In the genomic region with DNA sequence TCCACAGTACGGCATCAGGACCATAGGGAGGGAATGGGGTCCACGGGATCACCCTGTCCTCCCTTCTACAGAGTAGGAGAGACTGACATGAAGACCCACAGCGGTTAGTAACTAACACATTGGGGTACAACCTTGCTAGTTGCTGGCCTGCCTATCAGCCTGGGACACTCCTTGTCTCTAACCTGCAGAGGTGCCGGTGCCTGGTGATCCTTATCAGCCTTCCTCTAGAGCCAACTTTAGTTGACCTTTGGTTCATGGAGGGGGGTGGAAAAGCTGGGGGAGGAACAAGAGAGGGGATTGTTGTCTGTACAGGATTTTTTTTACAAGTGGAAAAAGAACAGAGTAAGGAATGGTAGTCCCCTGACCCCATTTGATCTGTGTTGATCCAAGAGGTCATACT, we compare ENCODE assay signal across 22 mouse cellular contexts. TPM values are rescaled to one million over a fixed set of nuclear protein-coding genes. Genes with fewer than 3 reads are reported as not detected.
DNase-seq lines count a peak whose midpoint lies in the region; ATAC-seq lines count a peak whose summit lies in the region.
"Had no signal": no experiment of that assay in that cellular context is flagged by ENCODE, and none has a peak within 500 bp of the region (broad histone marks: within the 10 kb centered on the region; RNA-seq: fewer than 3 reads in every experiment).

No protein-coding gene starts in this region.

- peak; percentile 79 for DNase-seq in kidney, adult 11 months
- DNase-seq in kidney, postnatal 14 days = peak; percentile 67
- no peak for DNase-seq in spleen, postnatal 14 days (ENCODE audit: low spot score in 2 of 2)
- no peak for DNase-seq in layer of hippocampus, adult 9-10 months (ENCODE audit: low spot score)
- DNase-seq in frontal cortex, postnatal 36 days (ENCODE audit: low spot score in 2 of 2) = no peak
- DNase-seq: adrenal gland, postnatal 36 days; gastrocnemius, postnatal 14 days; heart, adult 18-20 months; heart, postnatal 10 days; layer of hippocampus, postnatal 36 days; spleen, adult 18-20 months had no signal

- H3K4me1 ChIP-seq in kidney, embryonic 16.5 days (ENCODE audit: insufficient read depth, low read length) = peaks cover 14% of the 10 kb centered on the region
- H3K4me1 ChIP-seq in intestine, embryonic 15.5 days (replicated peaks) = 0 out of 2 replicates have a peak, but pooled peaks cover 4% of the 10 kb centered on the region
- peaks cover 44% of the 10 kb centered on the region for H3K4me1 ChIP-seq in liver, embryonic 15.5 days (replicated peaks)

- H3K27ac ChIP-seq in kidney, embryonic 16.5 days (ENCODE audit: low read length) = no peak overlapping the region
- H3K27ac ChIP-seq in intestine, embryonic 15.5 days = peak overlapping the region; percentile 59
- H3K27ac ChIP-seq in liver, embryonic 15.5 days (replicated peaks) = peak overlapping the region; percentile 15; the same call in 1 of the 2 replicates
- H3K27ac ChIP-seq: embryonic facial prominence, embryonic 10.5 days; hindbrain, embryonic 12.5 days; macrophage; neural tube, embryonic 15.5 days had no signal

- ATAC-seq in kidney, embryonic 16.5 days (ENCODE audit: low FRiP score, low TSS enrichment) = no peak
- ATAC-seq in intestine, embryonic 15.5 days = peak; percentile 32
- no peak for ATAC-seq in liver, embryonic 15.5 days (ENCODE audit: insufficient read depth)
- ATAC-seq: CD4-positive, CD25-positive, alpha-beta regulatory T cell, adult 4 months; forebrain, embryonic 16.5 days; lung, postnatal 0 days had no signal

- WGBS in kidney, embryonic 16.5 days = 78% methylated on average over 4 of the region's 4 CpGs
- WGBS in intestine, embryonic 15.5 days = 55% methylated on average over 4 of the region's 4 CpGs
- WGBS in liver, embryonic 15.5 days (ENCODE audit: insufficient replicate concordance) = 35% methylated on average over 4 of the region's 4 CpGs

- no peaks in the 10 kb centered on the region for H3K27me3 ChIP-seq in kidney, embryonic 16.5 days (ENCODE audit: insufficient read depth, low read length)
- H3K27me3 ChIP-seq in intestine, embryonic 15.5 days (replicated peaks) = no peaks in the 10 kb centered on the region
- H3K27me3 ChIP-seq in liver, embryonic 15.5 days = peaks cover 4% of the 10 kb centered on the region; the same call in 1 of the 2 replicates
- H3K27me3 ChIP-seq: heart, embryonic 12.5 days; hindbrain, embryonic 12.5 days; neural tube, embryonic 15.5 days had no signal

- no peak overlapping the region for H3K9ac ChIP-seq in kidney, embryonic 16.5 days (replicated peaks; ENCODE audit: low read length)
- no peak overlapping the region for H3K9ac ChIP-seq in intestine, embryonic 15.5 days
- H3K9ac ChIP-seq in liver, embryonic 15.5 days = no peak overlapping the region
- H3K9ac ChIP-seq: heart, embryonic 12.5 days; hindbrain, embryonic 12.5 days; neural tube, embryonic 15.5 days had no signal

- H3K4me3 ChIP-seq in kidney, embryonic 16.5 days (ENCODE audit: low read length) = no peak overlapping the region
- no peak overlapping the region for H3K4me3 ChIP-seq in intestine, embryonic 15.5 days (replicated peaks)
- H3K4me3 ChIP-seq in liver, embryonic 15.5 days (replicated peaks) = no peak overlapping the region
- H3K4me3 ChIP-seq: embryonic facial prominence, embryonic 10.5 days; heart, embryonic 12.5 days; hindbrain, embryonic 12.5 days; neural tube, embryonic 15.5 days had no signal

- H3K4me2 ChIP-seq in kidney, embryonic 16.5 days (replicated peaks; ENCODE audit: low read depth, low read length) = no peak overlapping the region
- H3K4me2 ChIP-seq in intestine, embryonic 15.5 days (replicated peaks) = peak overlapping the region; percentile 28
- peak overlapping the region; percentile 18; the same call in 1 of the 2 replicates for H3K4me2 ChIP-seq in liver, embryonic 15.5 days
- H3K4me2 ChIP-seq: heart, embryonic 12.5 days; hindbrain, embryonic 12.5 days; neural tube, embryonic 15.5 days had no signal

- H3K9me3 ChIP-seq in kidney, embryonic 16.5 days (ENCODE audit: low read length) = no peaks in the 10 kb centered on the region
- H3K9me3 ChIP-seq in intestine, embryonic 15.5 days = no peaks in the 10 kb centered on the region
- H3K9me3 ChIP-seq in liver, embryonic 15.5 days (replicated peaks) = no peaks in the 10 kb centered on the region
- H3K9me3 ChIP-seq: embryonic facial prominence, embryonic 10.5 days; heart, embryonic 12.5 days; hindbrain, embryonic 12.5 days; neural tube, embryonic 15.5 days had no signal

- H3K36me3 ChIP-seq in kidney, embryonic 16.5 days (ENCODE audit: insufficient read depth, low read length) = peaks cover 12% of the 10 kb centered on the region
- H3K36me3 ChIP-seq in intestine, embryonic 15.5 days = peaks cover 4% of the 10 kb centered on the region; the same call in 1 of the 2 replicates
- peaks cover 4% of the 10 kb centered on the region; the same call in 1 of the 2 replicates for H3K36me3 ChIP-seq in liver, embryonic 15.5 days (replicated peaks)

RNA-seq across cellular contexts. Expression of a gene that starts 3.9 kb away (rescaled TPM):
- polyA plus RNA-seq in kidney, embryonic 16.5 days (2015; fragmentation: Nextera tagmentation; extraction: Ambion mirVana) = 28.5 and 29.0 TPM in 2 replicates
- 93.6 and 102 TPM in 2 replicates for polyA plus RNA-seq in intestine, embryonic 15.5 days (2015; fragmentation: Nextera tagmentation; extraction: Ambion mirVana)
- 24.6 and 27.2 TPM in 2 replicates for polyA plus RNA-seq in liver, embryonic 15.5 days (2015; fragmentation: Nextera tagmentation; extraction: Ambion mirVana)

RNA-seq across cellular contexts. Expression of a gene that starts 16.7 kb away (rescaled TPM):
- 41.6 and 42.2 TPM in 2 replicates for polyA plus RNA-seq in kidney, embryonic 16.5 days (2015; fragmentation: Nextera tagmentation; extraction: Ambion mirVana)
- 71.1 and 80.8 TPM in 2 replicates for polyA plus RNA-seq in intestine, embryonic 15.5 days (2015; fragmentation: Nextera tagmentation; extraction: Ambion mirVana)
- polyA plus RNA-seq in liver, embryonic 15.5 days (2015; fragmentation: Nextera tagmentation; extraction: Ambion mirVana) = 24.0 and 25.4 TPM in 2 replicates

Comparison
In these comparisons a context has a peak if more than half of its experiments do, and no peak if none do; other contexts are left out.
1. DNase-seq: peak in kidney, adult 11 months (single experiment) and kidney, postnatal 14 days (single experiment); none in spleen, postnatal 14 days (0 of 2), layer of hippocampus, adult 9-10 months (single experiment) and frontal cortex, postnatal 36 days (0 of 2).